Mouse (Mus musculus): ENCODE measurements at regions not wholly inside any gene's neighbourhood (a gene's known extent, or its start where the extent isn't known, plus 50 kb on each side); places are given as distances from the start of the nearest gene placed in this dataset.
"Not testable (repeated sequence)": the region's sequence is repeated elsewhere in the genome, so short reads cannot be mapped to it uniquely, and the experiment has no call there.

- H3K4me3 ChIP-seq (ENCODE audit: low read depth, low read length); H3K27me3 ChIP-seq (ENCODE audit: control insufficient read depth, insufficient read depth, low read depth, low read length); H3K4me1 ChIP-seq (ENCODE audit: control insufficient read depth, low read depth, low read length); H3K4me2 ChIP-seq (ENCODE audit: low read depth, low read length); ATAC-seq (ENCODE audit: low read depth); H3K36me3 ChIP-seq (ENCODE audit: control insufficient read depth, insufficient read depth); H3K9me3 ChIP-seq (replicated peaks; ENCODE audit: control insufficient read depth, low read length); H3K9ac ChIP-seq (ENCODE audit: low read depth, low read length); H3K27ac ChIP-seq (ENCODE audit: low read length): not testable (repeated sequence)
These were observed 853.6 kb upstream of the Olfr1507 start for GRCm38 (mm10) chr14:53349111-53349510.

DNA sequence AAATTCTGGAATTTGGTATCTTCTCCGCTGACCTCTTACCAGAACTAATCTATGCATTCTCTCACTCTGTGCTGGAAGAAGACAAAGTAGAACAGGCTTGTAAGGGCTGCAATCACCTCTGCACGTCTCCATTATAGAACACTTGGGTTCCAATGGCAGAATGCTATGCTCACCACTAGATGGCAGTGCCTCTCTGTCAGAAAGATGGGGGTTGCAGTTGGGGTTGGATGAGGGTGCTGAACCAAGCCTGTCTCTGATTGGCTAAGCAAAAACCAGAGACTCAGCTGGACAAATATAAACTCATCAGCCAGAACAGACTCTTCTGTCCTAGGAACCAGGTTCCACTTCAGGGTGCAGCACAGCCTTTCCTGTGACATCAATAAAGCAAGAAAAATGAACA, 850.0 kb upstream of the Olfr1507 start:
- H3K4me3 ChIP-seq (ENCODE audit: low read depth, low read length); H3K4me2 ChIP-seq (ENCODE audit: low read depth, low read length); H3K9me3 ChIP-seq (replicated peaks; ENCODE audit: control insufficient read depth, low read length); H3K4me1 ChIP-seq (ENCODE audit: control insufficient read depth, low read depth, low read length); H3K36me3 ChIP-seq (ENCODE audit: control insufficient read depth, insufficient read depth); H3K27me3 ChIP-seq (ENCODE audit: control insufficient read depth, insufficient read depth, low read depth, low read length); H3K27ac ChIP-seq (ENCODE audit: low read length); H3K9ac ChIP-seq (ENCODE audit: low read depth, low read length): not testable (repeated sequence)
- WGBS (ENCODE audit: insufficient replicate concordance), result 21% methylated on average over 2 of the region's 2 CpGs
- ATAC-seq (ENCODE audit: low read depth), result 0 out of 2 replicates have a peak, but pooled peaks have one; percentile 35

DNA sequence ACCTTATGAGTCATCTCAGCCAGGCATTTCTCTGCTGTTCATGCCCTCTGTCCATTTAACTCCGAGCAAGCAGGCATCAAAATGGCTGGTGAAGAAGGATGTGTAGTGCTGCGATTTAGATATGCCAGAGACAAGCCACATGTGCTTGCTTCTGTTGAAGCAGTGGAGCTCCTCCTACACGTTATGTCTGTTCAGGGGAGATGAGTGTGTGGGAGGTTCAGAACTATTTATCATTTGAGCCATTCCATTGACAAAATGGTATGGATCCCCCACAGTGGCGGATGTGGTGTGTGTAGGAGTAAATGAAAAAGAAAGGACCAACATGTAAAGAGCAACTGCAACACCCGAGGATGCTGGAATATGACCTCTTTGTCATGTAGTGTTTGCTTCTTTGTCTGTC, 848.3 kb upstream of the Olfr1507 start:
- ATAC-seq (ENCODE audit: low read depth); H3K9ac ChIP-seq (ENCODE audit: low read depth, low read length); H3K4me1 ChIP-seq (ENCODE audit: control insufficient read depth, low read depth, low read length); H3K36me3 ChIP-seq (ENCODE audit: control insufficient read depth, insufficient read depth); H3K4me3 ChIP-seq (ENCODE audit: low read depth, low read length); H3K9me3 ChIP-seq (replicated peaks; ENCODE audit: control insufficient read depth, low read length); H3K27me3 ChIP-seq (ENCODE audit: control insufficient read depth, insufficient read depth, low read depth, low read length); H3K27ac ChIP-seq (ENCODE audit: low read length); H3K4me2 ChIP-seq (ENCODE audit: low read depth, low read length): not testable (repeated sequence)
- WGBS (ENCODE audit: insufficient replicate concordance), result 47% methylated on average over 5 of the region's 5 CpGs

- not testable (repeated sequence) for H3K9ac ChIP-seq (ENCODE audit: low read depth, low read length); H3K27ac ChIP-seq (ENCODE audit: low read length); H3K4me2 ChIP-seq (ENCODE audit: low read depth, low read length); H3K4me3 ChIP-seq (ENCODE audit: low read depth, low read length); H3K27me3 ChIP-seq (ENCODE audit: control insufficient read depth, insufficient read depth, low read depth, low read length); H3K36me3 ChIP-seq (ENCODE audit: control insufficient read depth, insufficient read depth); H3K4me1 ChIP-seq (ENCODE audit: control insufficient read depth, low read depth, low read length); H3K9me3 ChIP-seq (replicated peaks; ENCODE audit: control insufficient read depth, low read length)
- 33% methylated on average over 1 of the region's 4 CpGs for WGBS (ENCODE audit: insufficient replicate concordance)
- peak; percentile 47; the same call in 1 of the 2 replicates for ATAC-seq (ENCODE audit: low read depth)
These were observed 843.6 kb upstream of the Olfr1507 start for GRCm38 (mm10) chr14:53339167-53339566.

GRCm38 (mm10) chr14:53337446-53337845, 841.9 kb upstream of the Olfr1507 start:
- H3K4me1 ChIP-seq (ENCODE audit: control insufficient read depth, low read depth, low read length); H3K36me3 ChIP-seq (ENCODE audit: control insufficient read depth, insufficient read depth); H3K9me3 ChIP-seq (replicated peaks; ENCODE audit: control insufficient read depth, low read length); H3K9ac ChIP-seq (ENCODE audit: low read depth, low read length); H3K4me2 ChIP-seq (ENCODE audit: low read depth, low read length); H3K27ac ChIP-seq (ENCODE audit: low read length); H3K27me3 ChIP-seq (ENCODE audit: control insufficient read depth, insufficient read depth, low read depth, low read length); H3K4me3 ChIP-seq (ENCODE audit: low read depth, low read length): not testable (repeated sequence)
- WGBS (ENCODE audit: insufficient replicate concordance), result 7% methylated on average over 4 of the region's 8 CpGs
- ATAC-seq (ENCODE audit: low read depth), result peak; percentile 81

DNA sequence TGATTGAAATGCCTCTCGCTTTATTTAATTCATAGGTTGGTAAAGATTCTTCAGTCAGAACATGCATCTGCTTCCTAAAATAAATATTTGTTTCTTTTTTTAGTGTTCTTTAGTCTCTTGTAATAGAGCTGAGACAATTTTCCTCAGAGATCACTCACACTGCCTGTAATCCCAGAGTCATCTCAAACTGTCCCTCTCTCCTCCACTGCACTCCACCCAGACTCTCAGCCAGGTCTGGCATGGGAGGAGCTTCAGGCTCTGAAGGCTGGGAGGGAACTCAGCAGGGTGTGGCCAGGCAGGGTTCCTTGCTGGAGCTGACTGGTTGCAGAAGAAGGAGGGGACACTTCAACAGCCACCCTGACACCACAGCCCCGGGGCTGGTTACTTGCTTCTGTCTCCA, 841.2 kb upstream of the Olfr1507 start:
- not testable (repeated sequence) for H3K4me2 ChIP-seq (ENCODE audit: low read depth, low read length); H3K27ac ChIP-seq (ENCODE audit: low read length); H3K4me1 ChIP-seq (ENCODE audit: control insufficient read depth, low read depth, low read length); H3K9me3 ChIP-seq (replicated peaks; ENCODE audit: control insufficient read depth, low read length); H3K36me3 ChIP-seq (ENCODE audit: control insufficient read depth, insufficient read depth); H3K4me3 ChIP-seq (ENCODE audit: low read depth, low read length); H3K27me3 ChIP-seq (ENCODE audit: control insufficient read depth, insufficient read depth, low read depth, low read length); H3K9ac ChIP-seq (ENCODE audit: low read depth, low read length)
- peak; percentile 79 for ATAC-seq (ENCODE audit: low read depth)
- WGBS (ENCODE audit: insufficient replicate concordance), result 0% methylated on average over 1 of the region's 2 CpGs

DNA sequence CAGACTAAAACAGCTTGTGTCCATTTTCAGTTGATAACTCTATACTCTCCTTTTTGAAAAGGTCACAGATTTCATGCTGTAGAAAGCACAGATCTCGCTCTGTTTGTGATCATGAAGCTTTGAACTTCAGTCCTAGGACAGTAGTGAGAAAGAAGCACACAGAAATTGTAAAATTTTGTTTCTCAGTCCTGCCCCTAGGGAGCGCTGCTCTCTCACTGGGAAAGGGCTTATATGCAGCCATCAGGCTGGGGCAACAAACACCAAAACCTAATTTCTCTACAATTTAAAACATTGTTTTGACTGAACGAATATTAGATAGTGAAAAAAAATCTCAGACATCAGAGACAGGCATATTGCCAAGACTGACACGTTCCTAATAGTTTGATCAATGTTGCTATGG, 838.9 kb upstream of the Olfr1507 start:
- H3K27me3 ChIP-seq (ENCODE audit: control insufficient read depth, insufficient read depth, low read depth, low read length); H3K9ac ChIP-seq (ENCODE audit: low read depth, low read length); H3K9me3 ChIP-seq (replicated peaks; ENCODE audit: control insufficient read depth, low read length); H3K27ac ChIP-seq (ENCODE audit: low read length); ATAC-seq (ENCODE audit: low read depth); H3K4me2 ChIP-seq (ENCODE audit: low read depth, low read length); H3K4me1 ChIP-seq (ENCODE audit: control insufficient read depth, low read depth, low read length); H3K36me3 ChIP-seq (ENCODE audit: control insufficient read depth, insufficient read depth); H3K4me3 ChIP-seq (ENCODE audit: low read depth, low read length): not testable (repeated sequence)
- no CpG with 5 or more reads among the region's 4 CpGs for WGBS (ENCODE audit: insufficient replicate concordance)

GRCm38 (mm10) chr14:53331153-53331552, 835.6 kb upstream of the Olfr1507 start:
- not testable (repeated sequence) for H3K36me3 ChIP-seq (ENCODE audit: control insufficient read depth, insufficient read depth); H3K4me2 ChIP-seq (ENCODE audit: low read depth, low read length); H3K4me3 ChIP-seq (ENCODE audit: low read depth, low read length); H3K9ac ChIP-seq (ENCODE audit: low read depth, low read length); ATAC-seq (ENCODE audit: low read depth); H3K4me1 ChIP-seq (ENCODE audit: control insufficient read depth, low read depth, low read length); H3K27ac ChIP-seq (ENCODE audit: low read length); H3K27me3 ChIP-seq (ENCODE audit: control insufficient read depth, insufficient read depth, low read depth, low read length); H3K9me3 ChIP-seq (replicated peaks; ENCODE audit: control insufficient read depth, low read length)

DNA sequence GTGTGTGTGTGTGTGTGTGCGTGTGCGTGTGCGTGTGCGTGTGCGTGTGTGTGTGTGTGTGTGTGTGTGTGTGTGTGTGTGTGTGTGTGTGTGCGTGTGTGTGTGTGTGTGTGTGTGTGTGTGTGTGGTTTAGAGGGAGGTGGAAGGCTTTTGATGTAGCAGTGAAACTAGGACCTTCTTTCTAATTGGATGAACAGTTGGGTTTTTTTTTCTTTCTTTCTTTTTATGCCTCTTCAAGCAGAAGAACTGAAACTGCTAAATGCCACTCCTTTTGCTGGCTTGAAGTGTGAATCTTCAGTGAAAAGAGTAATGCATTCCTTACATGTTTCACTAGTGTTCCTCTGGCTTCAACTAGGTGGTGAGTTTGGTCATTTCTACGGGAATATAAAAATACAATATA, 828.8 kb upstream of the Olfr1507 start:
- not testable (repeated sequence) for H3K36me3 ChIP-seq (ENCODE audit: control insufficient read depth, insufficient read depth); ATAC-seq (ENCODE audit: low read depth); H3K27ac ChIP-seq (ENCODE audit: low read length); H3K9ac ChIP-seq (ENCODE audit: low read depth, low read length); H3K4me1 ChIP-seq (ENCODE audit: control insufficient read depth, low read depth, low read length); H3K4me3 ChIP-seq (ENCODE audit: low read depth, low read length); H3K9me3 ChIP-seq (replicated peaks; ENCODE audit: control insufficient read depth, low read length); H3K27me3 ChIP-seq (ENCODE audit: control insufficient read depth, insufficient read depth, low read depth, low read length); H3K4me2 ChIP-seq (ENCODE audit: low read depth, low read length)
- WGBS (ENCODE audit: insufficient replicate concordance), result no CpG with 5 or more reads among the region's 7 CpGs
